In the genomic region with DNA sequence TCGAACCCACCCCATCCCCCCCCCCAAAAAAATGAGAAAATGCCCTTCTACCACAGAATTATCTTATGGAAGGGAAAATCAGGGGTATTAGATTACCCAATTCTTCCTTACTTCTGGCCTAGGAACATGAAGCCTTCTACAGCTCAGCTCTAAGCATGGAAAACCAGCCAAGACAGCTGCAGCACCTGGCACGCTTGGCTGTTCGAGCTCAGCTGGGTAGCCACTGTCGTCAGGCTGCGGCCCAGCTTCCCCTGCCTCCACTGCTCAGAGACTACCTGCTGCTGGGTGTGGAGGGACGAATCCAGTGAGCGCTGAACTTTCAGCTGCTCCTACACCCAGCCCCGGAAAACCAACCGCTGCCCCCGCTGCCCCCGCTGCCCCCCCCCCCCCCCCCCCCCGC, we compare ENCODE assay signal across 30 mouse cellular contexts. TPM values are rescaled to one million over a fixed set of nuclear protein-coding genes. Genes with fewer than 3 reads are reported as not detected.
DNase-seq lines count a peak whose midpoint lies in the region; ATAC-seq and TF ChIP-seq lines count a peak whose summit lies in the region.
"Had no signal": no experiment of that assay in that cellular context is flagged by ENCODE, and none has a peak within 500 bp of the region (broad histone marks: within the 10 kb centered on the region; RNA-seq: fewer than 3 reads in every experiment).

No protein-coding gene starts in this region.

- no peak overlapping the region for H3K9ac ChIP-seq in embryonic facial prominence, embryonic 14.5 days (ENCODE audit: low read depth, low read length)
- no peak overlapping the region for H3K9ac ChIP-seq in hindbrain, postnatal 0 days (replicated peaks; ENCODE audit: low read length)
- H3K9ac ChIP-seq in hindbrain, embryonic 14.5 days, result no peak overlapping the region
- H3K9ac ChIP-seq: embryonic facial prominence, embryonic 12.5 days; embryonic facial prominence, embryonic 15.5 days; forebrain, embryonic 12.5 days had no signal

- no peaks in the 10 kb centered on the region for H3K9me3 ChIP-seq in embryonic facial prominence, embryonic 14.5 days (ENCODE audit: control insufficient read depth, low read length)
- no peaks in the 10 kb centered on the region for H3K9me3 ChIP-seq in embryonic facial prominence, embryonic 10.5 days
- H3K9me3 ChIP-seq in hindbrain, postnatal 0 days (ENCODE audit: low read length), result no peaks in the 10 kb centered on the region
- no peaks in the 10 kb centered on the region for H3K9me3 ChIP-seq in hindbrain, embryonic 14.5 days (ENCODE audit: control insufficient read depth, low read length)
- H3K9me3 ChIP-seq: embryonic facial prominence, embryonic 12.5 days; embryonic facial prominence, embryonic 15.5 days; forebrain, embryonic 10.5 days; forebrain, embryonic 12.5 days; G1E had no signal

- no peaks in the 10 kb centered on the region for H3K36me3 ChIP-seq in embryonic facial prominence, embryonic 14.5 days (ENCODE audit: control insufficient read depth, insufficient read depth, low read length)
- H3K36me3 ChIP-seq in embryonic facial prominence, embryonic 10.5 days (replicated peaks), result no peaks in the 10 kb centered on the region
- no peaks in the 10 kb centered on the region for H3K36me3 ChIP-seq in hindbrain, postnatal 0 days (ENCODE audit: insufficient read depth, low read length)
- H3K36me3 ChIP-seq in hindbrain, embryonic 14.5 days (replicated peaks; ENCODE audit: control insufficient read depth, insufficient read depth), result no peaks in the 10 kb centered on the region
- H3K36me3 ChIP-seq in myocyte (ENCODE audit: control insufficient read depth, insufficient read depth), result no peaks in the 10 kb centered on the region
- H3K36me3 ChIP-seq: embryonic facial prominence, embryonic 12.5 days; embryonic facial prominence, embryonic 15.5 days; forebrain, embryonic 10.5 days; forebrain, embryonic 12.5 days; G1E had no signal

- WGBS in embryonic facial prominence, embryonic 14.5 days, result 68% methylated on average over 6 of the region's 12 CpGs
- 57% methylated on average over 9 of the region's 12 CpGs for WGBS in embryonic facial prominence, embryonic 10.5 days
- WGBS in hindbrain, postnatal 0 days, result 37% methylated on average over 11 of the region's 12 CpGs
- WGBS in hindbrain, embryonic 14.5 days, result 30% methylated on average over 11 of the region's 12 CpGs

- H3K27me3 ChIP-seq in embryonic facial prominence, embryonic 14.5 days (replicated peaks; ENCODE audit: control insufficient read depth, insufficient read depth, low read length), result no peaks in the 10 kb centered on the region; the same call in 1 of the 2 replicates
- H3K27me3 ChIP-seq in embryonic facial prominence, embryonic 10.5 days (replicated peaks; ENCODE audit: low read depth, poor library complexity, severe bottlenecking), result peaks cover 31% of the 10 kb centered on the region
- no peaks in the 10 kb centered on the region for H3K27me3 ChIP-seq in hindbrain, postnatal 0 days (ENCODE audit: insufficient read depth, low read length)
- H3K27me3 ChIP-seq in hindbrain, embryonic 14.5 days (ENCODE audit: control insufficient read depth, insufficient read depth, low read length), result peaks cover 9% of the 10 kb centered on the region
- peaks cover 6% of the 10 kb centered on the region for H3K27me3 ChIP-seq in myocyte (ENCODE audit: control insufficient read depth, insufficient read depth, insufficient read length)

- TF ChIP-seq CTCF in hindbrain, postnatal 0 days (IDR thresholded peaks at IDR 0.05; ENCODE audit: low read depth), result no peak

- DNase-seq in embryonic facial prominence, embryonic 14.5 days (ENCODE audit: low spot score), result peak; percentile 24
- no peak for DNase-seq in embryonic facial prominence, embryonic 10.5 days (ENCODE audit: low spot score)
- DNase-seq in gastrocnemius, postnatal 14 days, result peak; percentile 52
- no peak for DNase-seq in gastrocnemius, postnatal 4 days (ENCODE audit: low spot score in 2 of 2)
- DNase-seq in hindbrain, postnatal 0 days (ENCODE audit: low spot score), result peak; percentile 33
- DNase-seq in hindbrain, embryonic 14.5 days (ENCODE audit: low spot score), result no peak
- DNase-seq in cerebellum, adult 18-20 months, result no peak
- DNase-seq: adrenal gland, adult 8-10 months; adrenal gland, postnatal 14 days; adrenal gland, postnatal 36 days; B cell, adult 2 months; cerebellum, adult 11-12 months; cerebellum, adult 8-10 months; cerebellum, adult 9-11 months; cerebellum, postnatal 14 days; cerebellum, postnatal 36 days; embryo, embryonic 11 days had no signal

- ATAC-seq in embryonic facial prominence, embryonic 14.5 days (ENCODE audit: low read depth), result no peak
- no peak for ATAC-seq in hindbrain, postnatal 0 days
- no peak for ATAC-seq in hindbrain, embryonic 14.5 days (ENCODE audit: low FRiP score)
- ATAC-seq: activated CD4-positive, CD25-positive, alpha-beta regulatory T cell, adult 4 months; CD4-positive, CD25-positive, alpha-beta regulatory T cell, adult 4 months; forebrain, embryonic 14.5 days; forebrain, embryonic 16.5 days; Patski had no signal

- H3K4me3 ChIP-seq in embryonic facial prominence, embryonic 14.5 days (ENCODE audit: low read depth, low read length), result no peak overlapping the region
- H3K4me3 ChIP-seq in embryonic facial prominence, embryonic 10.5 days, result no peak overlapping the region
- H3K4me3 ChIP-seq in hindbrain, postnatal 0 days (ENCODE audit: low read length), result no peak overlapping the region
- no peak overlapping the region for H3K4me3 ChIP-seq in hindbrain, embryonic 14.5 days (replicated peaks; ENCODE audit: low read length)
- H3K4me3 ChIP-seq in myocyte, result no peak overlapping the region
- H3K4me3 ChIP-seq: embryonic facial prominence, embryonic 12.5 days; embryonic facial prominence, embryonic 15.5 days; erythroblast, embryonic 14.5 days; forebrain, embryonic 12.5 days had no signal

- peaks cover 7% of the 10 kb centered on the region; the same call in 1 of the 2 replicates for H3K4me1 ChIP-seq in embryonic facial prominence, embryonic 14.5 days (ENCODE audit: control insufficient read depth, insufficient read depth, low read length)
- peaks cover 21% of the 10 kb centered on the region for H3K4me1 ChIP-seq in embryonic facial prominence, embryonic 10.5 days
- H3K4me1 ChIP-seq in hindbrain, postnatal 0 days (ENCODE audit: insufficient read depth, low read length), result 0 out of 2 replicates have a peak, but pooled peaks cover 5% of the 10 kb centered on the region
- H3K4me1 ChIP-seq in hindbrain, embryonic 14.5 days (replicated peaks; ENCODE audit: control insufficient read depth, insufficient read depth, low read length), result peaks cover 9% of the 10 kb centered on the region

- intact Hi-C loops in gastrocnemius, postnatal 14 days (cut with DNase I; ENCODE audit: low total_unique reads), result no loop called here

- no peak overlapping the region for H3K4me2 ChIP-seq in embryonic facial prominence, embryonic 14.5 days (ENCODE audit: low read depth, low read length)
- no peak overlapping the region for H3K4me2 ChIP-seq in hindbrain, postnatal 0 days (ENCODE audit: low read depth, low read length)
- no peak overlapping the region for H3K4me2 ChIP-seq in hindbrain, embryonic 14.5 days (replicated peaks)
- H3K4me2 ChIP-seq in myocyte (ENCODE audit: low read depth), result no peak overlapping the region

- no peak overlapping the region for H3ac ChIP-seq in myocyte (ENCODE audit: control insufficient read depth, insufficient read length)

- no peak overlapping the region for H3K27ac ChIP-seq in embryonic facial prominence, embryonic 14.5 days (replicated peaks; ENCODE audit: low read depth, low read length)
- H3K27ac ChIP-seq in embryonic facial prominence, embryonic 10.5 days (replicated peaks), result no peak overlapping the region
- H3K27ac ChIP-seq in hindbrain, postnatal 0 days, result no peak overlapping the region
- H3K27ac ChIP-seq in hindbrain, embryonic 14.5 days, result no peak overlapping the region
- H3K27ac ChIP-seq: embryonic facial prominence, embryonic 12.5 days; embryonic facial prominence, embryonic 15.5 days; forebrain, embryonic 12.5 days had no signal

- no peak for TF ChIP-seq POLR2A in myocyte (IDR thresholded peaks at IDR 0.05; ENCODE audit: insufficient read length, low read depth)

- H3K79me2 ChIP-seq in myocyte (ENCODE audit: control insufficient read depth, insufficient read depth), result no peaks in the 10 kb centered on the region

RNA-seq across cellular contexts. Expression of gene Tmub2, which starts 7.0 kb away (rescaled TPM):
- 49.8 and 55.9 TPM in 2 replicates for polyA plus RNA-seq in embryonic facial prominence, embryonic 14.5 days (2014; fragmentation: Nextera tagmentation; extraction: Ambion mirVana)
- 45.2 and 46.2 TPM in 2 replicates for polyA plus RNA-seq in embryonic facial prominence, embryonic 10.5 days (2016; fragmentation: Nextera tagmentation; extraction: Ambion mirVana)
- total RNA-seq in gastrocnemius, postnatal 14 days (2021), result 10 to 100 TPM; 14.8 to 14.9 TPM
- total RNA-seq in gastrocnemius, postnatal 4 days (2021), result 10 to 100 TPM; 25.9 to 26.3 TPM
- 81.8 and 92.7 TPM in 2 replicates for total RNA-seq in hindbrain, postnatal 0 days (2014; rRNA removed)
- polyA plus RNA-seq in hindbrain, postnatal 0 days (2015; fragmentation: Nextera tagmentation; extraction: Ambion mirVana), result 71.0 and 72.2 TPM in 2 replicates
- polyA plus RNA-seq in hindbrain, embryonic 14.5 days (2014; fragmentation: Nextera tagmentation; extraction: Ambion mirVana), result 74.3 and 77.8 TPM in 2 replicates
- 39.5 TPM for polyA plus RNA-seq in myocyte (2012; fragmentation: generic; extraction: Trizol)

RNA-seq across cellular contexts. Expression of gene Asb16, which starts 9.2 kb away (rescaled TPM):
- polyA plus RNA-seq in embryonic facial prominence, embryonic 14.5 days (2014; fragmentation: Nextera tagmentation; extraction: Ambion mirVana), result 0.25 and 0.33 TPM in 2 replicates
- polyA plus RNA-seq in embryonic facial prominence, embryonic 10.5 days (2016; fragmentation: Nextera tagmentation; extraction: Ambion mirVana), result 0.09 and 0.10 TPM in 2 replicates
- 10 to 100 TPM; 58.9 to 61.2 TPM for total RNA-seq in gastrocnemius, postnatal 14 days (2021)
- 10 to 100 TPM; 25.7 to 31.1 TPM for total RNA-seq in gastrocnemius, postnatal 4 days (2021)
- total RNA-seq in hindbrain, postnatal 0 days (2014; rRNA removed), result 2.2 and 2.6 TPM in 2 replicates
- polyA plus RNA-seq in hindbrain, postnatal 0 days (2015; fragmentation: Nextera tagmentation; extraction: Ambion mirVana), result 0.29 and 0.41 TPM in 2 replicates
- 0.07 and 0.18 TPM in 2 replicates for polyA plus RNA-seq in hindbrain, embryonic 14.5 days (2014; fragmentation: Nextera tagmentation; extraction: Ambion mirVana)
- polyA plus RNA-seq in myocyte (2012; fragmentation: generic; extraction: Trizol), result 5.1 TPM
- total RNA-seq: CH12.LX had no signal
- polyA plus RNA-seq: activated CD4-positive, CD25-positive, alpha-beta regulatory T cell, adult 4 months; CD4-positive, CD25-positive, alpha-beta regulatory T cell, adult 4 months; forebrain, embryonic 12.5 days; forebrain, embryonic 14.5 days; forebrain, embryonic 16.5 days; G1E had no signal

RNA-seq across cellular contexts. Expression of gene Atxn7l3, which starts 18.7 kb away (rescaled TPM):
- polyA plus RNA-seq in embryonic facial prominence, embryonic 14.5 days (2014; fragmentation: Nextera tagmentation; extraction: Ambion mirVana), result 19.5 and 20.8 TPM in 2 replicates
- 15.6 and 18.2 TPM in 2 replicates for polyA plus RNA-seq in embryonic facial prominence, embryonic 10.5 days (2016; fragmentation: Nextera tagmentation; extraction: Ambion mirVana)
- 10 to 100 TPM; 15.9 to 17.5 TPM for total RNA-seq in gastrocnemius, postnatal 14 days (2021)
- total RNA-seq in gastrocnemius, postnatal 4 days (2021), result 10 to 100 TPM; 40.3 to 40.9 TPM
- 146 and 149 TPM in 2 replicates for total RNA-seq in hindbrain, postnatal 0 days (2014; rRNA removed)
- 22.8 and 23.7 TPM in 2 replicates for polyA plus RNA-seq in hindbrain, postnatal 0 days (2015; fragmentation: Nextera tagmentation; extraction: Ambion mirVana)
- polyA plus RNA-seq in hindbrain, embryonic 14.5 days (2014; fragmentation: Nextera tagmentation; extraction: Ambion mirVana), result 37.3 and 37.5 TPM in 2 replicates
- polyA plus RNA-seq in myocyte (2012; fragmentation: generic; extraction: Trizol), result 39.5 TPM

RNA-seq across cellular contexts. Expression of gene BC030867, which starts 29.1 kb away (rescaled TPM):
- 11.7 and 12.6 TPM in 2 replicates for polyA plus RNA-seq in embryonic facial prominence, embryonic 14.5 days (2014; fragmentation: Nextera tagmentation; extraction: Ambion mirVana)
- polyA plus RNA-seq in embryonic facial prominence, embryonic 10.5 days (2016; fragmentation: Nextera tagmentation; extraction: Ambion mirVana), result 30.1 and 32.4 TPM in 2 replicates
- under 1 TPM; 0.11 to 0.47 TPM for total RNA-seq in gastrocnemius, postnatal 14 days (2021)
- 1 to 10 TPM; 2.3 to 2.6 TPM for total RNA-seq in gastrocnemius, postnatal 4 days (2021)
- 2.3 and 2.4 TPM in 2 replicates for total RNA-seq in hindbrain, postnatal 0 days (2014; rRNA removed)
- 2.1 and 2.3 TPM in 2 replicates for polyA plus RNA-seq in hindbrain, postnatal 0 days (2015; fragmentation: Nextera tagmentation; extraction: Ambion mirVana)
- 1.8 and 2.9 TPM in 2 replicates for polyA plus RNA-seq in hindbrain, embryonic 14.5 days (2014; fragmentation: Nextera tagmentation; extraction: Ambion mirVana)
- polyA plus RNA-seq in myocyte (2012; fragmentation: generic; extraction: Trizol), result 4.4 TPM

RNA-seq across cellular contexts. Expression of gene Ubtf, which starts 41.8 kb away (rescaled TPM):
- polyA plus RNA-seq in embryonic facial prominence, embryonic 14.5 days (2014; fragmentation: Nextera tagmentation; extraction: Ambion mirVana), result 73.3 and 83.9 TPM in 2 replicates
- 94.2 and 96.3 TPM in 2 replicates for polyA plus RNA-seq in embryonic facial prominence, embryonic 10.5 days (2016; fragmentation: Nextera tagmentation; extraction: Ambion mirVana)
- 10 to 100 TPM; 38.2 to 45.5 TPM for total RNA-seq in gastrocnemius, postnatal 14 days (2021)
- 10 to 100 TPM; 85.8 to 98.3 TPM for total RNA-seq in gastrocnemius, postnatal 4 days (2021)
- 53.7 and 63.7 TPM in 2 replicates for total RNA-seq in hindbrain, postnatal 0 days (2014; rRNA removed)
- 74.6 and 76.1 TPM in 2 replicates for polyA plus RNA-seq in hindbrain, postnatal 0 days (2015; fragmentation: Nextera tagmentation; extraction: Ambion mirVana)
- polyA plus RNA-seq in hindbrain, embryonic 14.5 days (2014; fragmentation: Nextera tagmentation; extraction: Ambion mirVana), result 70.0 and 76.0 TPM in 2 replicates
- 58.6 TPM for polyA plus RNA-seq in myocyte (2012; fragmentation: generic; extraction: Trizol)

Comparison
In these comparisons a context has a peak if more than half of its experiments do, and no peak if none do; other contexts are left out.
1. DNase-seq: peak in embryonic facial prominence, embryonic 14.5 days (single experiment), gastrocnemius, postnatal 14 days (single experiment) and hindbrain, postnatal 0 days (single experiment); none in embryonic facial prominence, embryonic 10.5 days (single experiment), gastrocnemius, postnatal 4 days (0 of 2), hindbrain, embryonic 14.5 days (single experiment) and cerebellum, adult 18-20 months (0 of 2).